Mouse (Mus musculus) left cerebral cortex, postnatal 25 days (tissue): ENCODE results near the gene Pdik1l. TPM values are rescaled to one million over a fixed set of nuclear protein-coding genes. Genes with fewer than 3 reads are reported as not detected.

ENCODE experiments used
- DNase-seq, 2 experiments: peaks; one replicate each; pipeline ENCODE4 v3.0.0; 2022; ENCODE audit warnings: low spot score in 2 of 2, mixed read lengths in 1 of 2
- intact Hi-C: fragments of 180-260 bp; cut with DNase I; formaldehyde crosslinking; loops from one replicate; pipeline ENCODE4 v1.15.1; 2025
- total RNA-seq, 2 experiments: library from RNA; stranded (reverse); gene quantifications; 2 replicates each; pipeline ENCODE4 v1.2.3; 2021

Pdik1l gene
- 10 to 100 TPM; 18.6 to 19.8 TPM for total RNA-seq

- intact Hi-C loops: loop anchor here (1.0 to 10.0 kb wide), 2 partner anchors 100 to 197 kb away; partner anchors contain the start of gene Cep85
These were observed at the start of gene Pdik1l for GRCm38 (mm10) chr4:134287575-134288025. Gene Pdik1l, minus strand, starts transcription at chr4:134287895.

GRCm38 (mm10) chr4:134330281-134330680, 42.6 kb upstream of the Pdik1l start:
- intact Hi-C loops: no loop called here
- no peak for DNase-seq

More at GRCm38 (mm10) chr4:134287575-134288025, at the start of gene Pdik1l:
- DNase-seq: peak; percentile 75 to 78

- intact Hi-C loops: no loop called here
These were observed 41.1 kb upstream of the Pdik1l start for GRCm38 (mm10) chr4:134328832-134329231.

GRCm38 (mm10) chr4:134328151-134328550, 40.5 kb upstream of the Pdik1l start:
- no peak for DNase-seq
- intact Hi-C loops: no loop called here

More at GRCm38 (mm10) chr4:134328832-134329231, 41.1 kb upstream of the Pdik1l start:
- no peak for DNase-seq

- no peak for DNase-seq
- intact Hi-C loops: no loop called here
These were observed 39.3 kb upstream of the Pdik1l start for GRCm38 (mm10) chr4:134326859-134327530.

GRCm38 (mm10) chr4:134324655-134325054, 37.0 kb upstream of the Pdik1l start:
- intact Hi-C loops: loop anchor here (2.0 kb wide), 1 partner anchor 26 kb away; no protein-coding TSS in a partner anchor
- DNase-seq: no peak

- no peak for DNase-seq
- intact Hi-C loops: no loop called here
These were observed 33.8 kb upstream of the Pdik1l start for GRCm38 (mm10) chr4:134321524-134321923.

GRCm38 (mm10) chr4:134319674-134320073, 32.0 kb upstream of the Pdik1l start:
- no peak for DNase-seq
- intact Hi-C loops: no loop called here

GRCm38 (mm10) chr4:134319074-134319473, 31.4 kb upstream of the Pdik1l start:
- DNase-seq: no peak
- intact Hi-C loops: no loop called here

- DNase-seq: no peak
- intact Hi-C loops: no loop called here
These were observed 28.7 kb upstream of the Pdik1l start for GRCm38 (mm10) chr4:134316390-134316789.

GRCm38 (mm10) chr4:134315470-134315869, 27.8 kb upstream of the Pdik1l start:
- intact Hi-C loops: no loop called here
- no peak for DNase-seq

- intact Hi-C loops: no loop called here
- no peak for DNase-seq
These were observed 27.2 kb upstream of the Pdik1l start, which contains the start of gene Trim63 for GRCm38 (mm10) chr4:134314876-134315275. Gene Trim63, plus strand, starts transcription at chr4:134315120.

- intact Hi-C loops: no loop called here
- no peak for DNase-seq
These were observed 26.5 kb upstream of the Pdik1l start for GRCm38 (mm10) chr4:134314081-134314655.

GRCm38 (mm10) chr4:134312901-134313300, 25.2 kb upstream of the Pdik1l start:
- intact Hi-C loops: no loop called here
- no peak for DNase-seq

- no peak for DNase-seq
- intact Hi-C loops: no loop called here
These were observed 24.6 kb upstream of the Pdik1l start for GRCm38 (mm10) chr4:134312341-134312740.

- no peak for DNase-seq
- intact Hi-C loops: no loop called here
These were observed 24.1 kb upstream of the Pdik1l start for GRCm38 (mm10) chr4:134311784-134312183.

- DNase-seq: no peak
- intact Hi-C loops: no loop called here
These were observed 23.0 kb upstream of the Pdik1l start for GRCm38 (mm10) chr4:134310656-134311055.

- intact Hi-C loops: no loop called here
- DNase-seq: no peak
These were observed 22.4 kb upstream of the Pdik1l start for GRCm38 (mm10) chr4:134310106-134310505.

GRCm38 (mm10) chr4:134307367-134308072, 19.8 kb upstream of the Pdik1l start:
- DNase-seq: peak; percentile 54 to 58
- intact Hi-C loops: no loop called here

GRCm38 (mm10) chr4:134306963-134307362, 19.3 kb upstream of the Pdik1l start:
- intact Hi-C loops: no loop called here

More at GRCm38 (mm10) chr4:134306963-134307362, 19.3 kb upstream of the Pdik1l start:
- DNase-seq: no peak
